Mouse (Mus musculus) heart, embryonic 16.5 days (tissue): Measurements from ENCODE around the gene Mphosph9. TPM values are rescaled to one million over a fixed set of nuclear protein-coding genes. Genes with fewer than 3 reads are reported as not detected.
A peak's percentile ranks its signal among the peaks of the same experiment; 100 is the strongest.
"Not testable (repeated sequence)": the region's sequence is repeated elsewhere in the genome, so short reads cannot be mapped to it uniquely, and the experiment has no call there.

ENCODE experiments used
- ATAC-seq: fragments of 200-750 bp; cut with Nextera tagmentation; replicated peaks from 2 replicates; pipeline ENCODE4 v1.8.0; 2017; ENCODE audit warnings: moderate number of reproducible peaks; ENCODE audit not compliant: insufficient read depth, low FRiP score; ENCODE audit errors: extremely low read depth
- H3K27ac ChIP-seq: fragments of 300-500 bp; sonication (generic); 2 replicates; pipeline ENCODE4 v1.5.1; 2014; ENCODE audit warnings: mild to moderate bottlenecking, low read length, control low read depth, moderate library complexity
- H3K27me3 ChIP-seq: fragments of 300-500 bp; sonication (generic); 2 replicates; pipeline ENCODE4 v1.6.1; 2014; ENCODE audit warnings: low read length, mixed read lengths; ENCODE audit not compliant: control insufficient read depth, insufficient read depth
- H3K36me3 ChIP-seq: fragments of 300-500 bp; sonication (generic); 2 replicates; pipeline ENCODE4 v1.6.1; 2014; ENCODE audit not compliant: control insufficient read depth, insufficient read depth
- H3K4me1 ChIP-seq: fragments of 300-500 bp; sonication (generic); 2 replicates; pipeline ENCODE4 v1.6.1; 2014; ENCODE audit warnings: low read length, mixed read lengths; ENCODE audit not compliant: control insufficient read depth, insufficient read depth
- H3K4me2 ChIP-seq: fragments of 300-500 bp; sonication (generic); 2 replicates; pipeline ENCODE4 v1.6.1; 2014; ENCODE audit warnings: low read depth, mild to moderate bottlenecking, control low read depth, low read length
- H3K4me3 ChIP-seq: fragments of 300-500 bp; sonication (generic); 2 replicates; pipeline ENCODE4 v1.5.1; 2014; ENCODE audit warnings: mild to moderate bottlenecking, control low read depth, low read length
- H3K9ac ChIP-seq: fragments of 300-500 bp; sonication (generic); 2 replicates; pipeline ENCODE4 v1.6.1; 2014; ENCODE audit warnings: low read length, control low read depth
- H3K9me3 ChIP-seq: fragments of 300-500 bp; sonication (generic); replicated peaks from 2 replicates; pipeline ENCODE4 v1.6.1; 2016; ENCODE audit warnings: low read length; ENCODE audit not compliant: control insufficient read depth
- WGBS: fragments of 180-500 bp; shearing (Covaris S2); extraction: QIAGEN DNeasy Blood & Tissue Kit; methylation state at CpG from one replicate; pipeline ENCODE4 v1.1.7; 2014; 5-methylcytosine and 5-hydroxymethylcytosine counted together
- polyA plus RNA-seq: library from polyadenylated mRNA; unstranded; fragments of >200 nt; fragmentation: Nextera tagmentation; extraction: Ambion mirVana; gene quantifications from 2 replicates; pipeline ENCODE4 v1.2.1, GENCODE M21; 2015

Mphosph9 gene
- polyA plus RNA-seq, 1 experiment from 2014 or later: 8.7 TPM

DNA sequence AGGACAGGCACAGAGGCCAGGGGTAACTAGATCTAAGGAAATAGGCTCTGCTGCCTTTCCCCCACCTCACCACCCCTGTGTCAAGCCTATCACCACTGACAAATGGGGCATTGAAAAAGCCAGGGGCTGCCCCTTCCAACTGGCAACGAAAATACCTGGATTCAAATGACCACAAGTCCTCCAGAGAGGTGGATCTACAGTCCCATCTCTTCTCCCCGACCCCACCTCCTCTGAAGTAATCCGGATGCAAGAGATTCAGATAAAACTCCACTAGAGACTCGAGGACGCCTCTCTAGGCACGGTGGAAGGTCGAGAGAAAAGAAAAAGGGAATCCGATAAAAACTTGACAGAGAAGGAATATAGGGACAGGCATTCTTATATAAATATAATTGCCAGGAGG is 943 bp downstream of the Mphosph9 start:
- WGBS: 2% methylated on average over 8 of the region's 8 CpGs
- Histone ChIP-seq H3K9me3 (no peaks in the 10 kb centered on the region), H3K4me3 (peak overlapping the region; percentile 77), H3K4me1 (peaks cover 11% of the 10 kb centered on the region), H3K27ac (peak overlapping the region; percentile 95), H3K27me3 (no peaks in the 10 kb centered on the region), H3K36me3 (peaks cover 4% of the 10 kb centered on the region; the same call in 1 of the 2 replicates), H3K9ac (peak overlapping the region; percentile 82), H3K4me2 (peak overlapping the region; percentile 91)
- no peak for ATAC-seq

DNA sequence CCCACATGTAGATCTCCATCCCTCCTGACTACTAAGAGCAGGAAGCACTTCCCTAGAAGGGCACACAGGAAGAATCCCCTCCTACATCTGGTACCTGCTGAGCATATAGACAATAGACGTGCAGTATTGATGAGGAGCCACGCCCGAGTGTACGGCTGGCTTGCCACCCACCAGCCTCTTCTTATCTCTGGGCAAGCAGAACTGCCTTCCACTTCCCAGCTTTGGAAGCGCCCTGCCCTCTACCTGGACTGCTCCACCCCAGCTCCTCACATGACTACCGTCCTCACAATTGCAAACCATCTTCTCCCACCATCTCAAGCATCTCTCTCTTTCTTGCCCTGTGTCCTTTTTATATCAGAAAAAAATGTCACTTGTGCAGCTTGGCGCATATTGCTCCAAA is 10.1 kb downstream of the Mphosph9 start:
- no peak for ATAC-seq
- H3K4me2 ChIP-seq: no peak overlapping the region
- H3K4me1 ChIP-seq: peaks cover 5% of the 10 kb centered on the region; the same call in 1 of the 2 replicates
- no peak overlapping the region for H3K9ac ChIP-seq
- H3K9me3 ChIP-seq: no peaks in the 10 kb centered on the region
- 76% methylated on average over 7 of the region's 7 CpGs for WGBS
- peaks cover 32% of the 10 kb centered on the region for H3K36me3 ChIP-seq
- H3K27me3 ChIP-seq: no peaks in the 10 kb centered on the region
- H3K4me3 ChIP-seq: no peak overlapping the region
- no peak overlapping the region for H3K27ac ChIP-seq

GRCm38 (mm10) chr5:124315941-124316340 is 11.8 kb downstream of the Mphosph9 start:
- no peak overlapping the region for H3K27ac ChIP-seq
- peaks cover 42% of the 10 kb centered on the region for H3K36me3 ChIP-seq
- no peak for ATAC-seq
- peaks cover 5% of the 10 kb centered on the region; the same call in 1 of the 2 replicates for H3K4me1 ChIP-seq
- peaks cover 4% of the 10 kb centered on the region for H3K9me3 ChIP-seq
- 93% methylated on average over 11 of the region's 11 CpGs for WGBS
- no peak overlapping the region for H3K9ac ChIP-seq
- H3K4me3 ChIP-seq: no peak overlapping the region
- H3K27me3 ChIP-seq: no peaks in the 10 kb centered on the region
- H3K4me2 ChIP-seq: no peak overlapping the region

GRCm38 (mm10) chr5:124315498-124315897 is 12.3 kb downstream of the Mphosph9 start:
- Histone ChIP-seq H3K27ac (no peak overlapping the region), H3K4me1 (peaks cover 5% of the 10 kb centered on the region; the same call in 1 of the 2 replicates), H3K4me2 (no peak overlapping the region), H3K27me3 (no peaks in the 10 kb centered on the region), H3K36me3 (peaks cover 44% of the 10 kb centered on the region), H3K9me3 (peaks cover 4% of the 10 kb centered on the region), H3K9ac (no peak overlapping the region), H3K4me3 (no peak overlapping the region)
- ATAC-seq: no peak
- 93% methylated on average over 9 of the region's 9 CpGs for WGBS

GRCm38 (mm10) chr5:124310091-124310490 is 17.7 kb downstream of the Mphosph9 start:
- no peak for ATAC-seq
- H3K27ac ChIP-seq: no peak overlapping the region
- WGBS: 92% methylated on average over 11 of the region's 11 CpGs
- no peak overlapping the region for H3K9ac ChIP-seq
- H3K4me2 ChIP-seq: no peak overlapping the region
- no peaks in the 10 kb centered on the region for H3K4me1 ChIP-seq
- H3K4me3 ChIP-seq: no peak overlapping the region
- no peaks in the 10 kb centered on the region for H3K27me3 ChIP-seq
- peaks cover 4% of the 10 kb centered on the region for H3K9me3 ChIP-seq
- peaks cover 38% of the 10 kb centered on the region for H3K36me3 ChIP-seq

- no peak overlapping the region for H3K4me2 ChIP-seq
- WGBS: 69% methylated on average over 10 of the region's 10 CpGs
- H3K27ac ChIP-seq: no peak overlapping the region
- H3K36me3 ChIP-seq: peaks cover 32% of the 10 kb centered on the region
- H3K9me3 ChIP-seq: peaks cover 4% of the 10 kb centered on the region
- no peaks in the 10 kb centered on the region for H3K4me1 ChIP-seq
- no peak overlapping the region for H3K9ac ChIP-seq
- H3K4me3 ChIP-seq: no peak overlapping the region
- ATAC-seq: no peak
- no peaks in the 10 kb centered on the region for H3K27me3 ChIP-seq
Measured at GRCm38 (mm10) chr5:124309155-124309554, 18.6 kb downstream of the Mphosph9 start.

DNA sequence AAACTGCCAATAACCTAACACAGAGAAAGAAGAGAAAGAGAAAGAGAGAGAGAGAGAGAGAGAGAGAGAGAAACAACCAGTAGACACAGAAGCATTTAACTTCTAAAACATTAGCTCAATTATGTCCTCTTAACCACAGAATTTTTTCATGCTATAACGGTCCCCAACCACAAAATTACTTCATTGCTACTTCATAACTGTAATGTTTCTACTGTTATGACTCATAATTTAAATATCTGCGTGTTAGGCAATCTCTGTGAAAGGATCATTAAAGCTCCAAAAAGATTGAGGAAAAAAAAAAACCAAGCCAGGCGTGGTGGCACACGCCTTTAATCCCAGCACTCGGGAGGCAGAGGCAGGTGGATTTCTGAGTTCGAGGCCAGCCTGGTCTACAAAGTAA is 24.9 kb downstream of the Mphosph9 start:
- not testable (repeated sequence) for H3K9ac ChIP-seq, H3K4me1 ChIP-seq, ATAC-seq, H3K4me3 ChIP-seq, H3K27me3 ChIP-seq, H3K9me3 ChIP-seq, H3K27ac ChIP-seq, H3K4me2 ChIP-seq
- WGBS: 91% methylated on average over 6 of the region's 6 CpGs
- peaks cover 22% of the 10 kb centered on the region for H3K36me3 ChIP-seq

DNA sequence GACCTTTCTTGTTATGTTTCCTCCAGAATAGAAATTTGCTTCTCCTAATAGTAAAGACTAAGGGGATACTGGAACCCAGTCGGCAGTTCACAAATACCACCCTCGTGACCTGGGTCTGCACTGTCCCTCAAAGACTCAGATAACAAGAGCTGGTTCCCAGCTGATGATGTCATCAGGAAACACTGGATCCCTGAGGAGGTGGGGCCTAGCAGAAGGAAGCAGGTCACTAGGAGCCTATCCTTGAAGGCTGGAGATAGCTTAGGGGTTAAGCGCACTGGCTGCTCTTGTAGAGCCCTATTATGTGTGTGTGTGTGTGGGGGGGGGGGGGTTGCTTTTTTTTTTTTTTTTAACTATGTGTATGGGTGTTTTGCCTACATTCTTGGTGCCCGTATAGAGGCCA is 27.6 kb downstream of the Mphosph9 start:
- H3K9me3 ChIP-seq: no peaks in the 10 kb centered on the region
- no peak overlapping the region for H3K4me3 ChIP-seq
- ATAC-seq: no peak; the same call in 1 of the 2 replicates
- H3K9ac ChIP-seq: no peak overlapping the region
- WGBS: 47% methylated on average over 4 of the region's 4 CpGs
- no peaks in the 10 kb centered on the region for H3K27me3 ChIP-seq
- H3K36me3 ChIP-seq: peaks cover 17% of the 10 kb centered on the region
- no peak overlapping the region for H3K4me2 ChIP-seq
- H3K4me1 ChIP-seq: peaks cover 3% of the 10 kb centered on the region; the same call in 1 of the 2 replicates
- H3K27ac ChIP-seq: no peak overlapping the region; the same call in 1 of the 2 replicates

GRCm38 (mm10) chr5:124299307-124299706 is 28.5 kb downstream of the Mphosph9 start:
- H3K36me3 ChIP-seq: peaks cover 17% of the 10 kb centered on the region
- H3K27me3 ChIP-seq, H3K9me3 ChIP-seq, H3K27ac ChIP-seq, ATAC-seq, H3K4me3 ChIP-seq, H3K9ac ChIP-seq, H3K4me1 ChIP-seq, H3K4me2 ChIP-seq: not testable (repeated sequence)
- WGBS: 63% methylated on average over 3 of the region's 4 CpGs
